Mouse (Mus musculus) kidney, embryonic 14.5 days (tissue): Measurements from ENCODE around the gene Vmn1r60. TPM values are rescaled to one million over a fixed set of nuclear protein-coding genes. Genes with fewer than 3 reads are reported as not detected.
"Not testable (repeated sequence)": the region's sequence is repeated elsewhere in the genome, so short reads cannot be mapped to it uniquely, and the experiment has no call there.

Experiments
- ATAC-seq: fragments of 200-750 bp; cut with Nextera tagmentation; 2 replicates; pipeline ENCODE4 v1.8.0; 2017; ENCODE audit warnings: moderate number of reproducible peaks, mild to moderate bottlenecking, moderate TSS enrichment, moderate library complexity; ENCODE audit not compliant: low FRiP score, low TSS enrichment
- H3K27ac ChIP-seq: fragments of 300-500 bp; sonication (generic); 2 replicates; pipeline ENCODE4 v1.5.1; 2014; ENCODE audit warnings: low read depth, mild to moderate bottlenecking, low read length, moderate library complexity, mixed read lengths
- H3K27me3 ChIP-seq: fragments of 300-500 bp; sonication (generic); 2 replicates; pipeline ENCODE4 v1.6.1; 2014; ENCODE audit warnings: mild to moderate bottlenecking, low read length; ENCODE audit not compliant: control insufficient read depth, insufficient read depth
- H3K36me3 ChIP-seq: fragments of 300-500 bp; sonication (generic); 2 replicates; pipeline ENCODE4 v1.6.1; 2014; ENCODE audit warnings: low read length, mixed read lengths; ENCODE audit not compliant: control insufficient read depth, insufficient read depth
- H3K4me1 ChIP-seq: fragments of 300-500 bp; sonication (generic); 2 replicates; pipeline ENCODE4 v1.6.1; 2014; ENCODE audit warnings: low read length, mixed read lengths; ENCODE audit not compliant: control insufficient read depth, insufficient read depth
- H3K4me2 ChIP-seq: fragments of 300-500 bp; sonication (generic); replicated peaks from 2 replicates; pipeline ENCODE4 v1.6.1; 2014; ENCODE audit warnings: low read depth, mild to moderate bottlenecking, low read length
- H3K4me3 ChIP-seq: fragments of 300-500 bp; sonication (generic); 2 replicates; pipeline ENCODE4 v1.5.1; 2014; ENCODE audit warnings: mild to moderate bottlenecking, low read length
- H3K9ac ChIP-seq: fragments of 300-500 bp; sonication (generic); 2 replicates; pipeline ENCODE4 v1.6.1; 2014; ENCODE audit warnings: low read depth, mild to moderate bottlenecking, low read length, moderate library complexity
- H3K9me3 ChIP-seq: fragments of 300-500 bp; sonication (generic); 2 replicates; pipeline ENCODE4 v1.6.1; 2016; ENCODE audit warnings: low read length; ENCODE audit not compliant: control insufficient read depth
- WGBS: fragments of 180-500 bp; shearing (Covaris S2); extraction: QIAGEN DNeasy Blood & Tissue Kit; methylation state at CpG from one replicate; pipeline ENCODE4 v1.1.7; 2014; 5-methylcytosine and 5-hydroxymethylcytosine counted together
- polyA plus RNA-seq: library from polyadenylated mRNA; unstranded; fragments of >200 nt; fragmentation: Nextera tagmentation; extraction: Ambion mirVana; gene quantifications from 2 replicates; pipeline ENCODE4 v1.2.1, GENCODE M21; 2014

The Vmn1r60 gene
- polyA plus RNA-seq = not detected in 2 replicates

DNA sequence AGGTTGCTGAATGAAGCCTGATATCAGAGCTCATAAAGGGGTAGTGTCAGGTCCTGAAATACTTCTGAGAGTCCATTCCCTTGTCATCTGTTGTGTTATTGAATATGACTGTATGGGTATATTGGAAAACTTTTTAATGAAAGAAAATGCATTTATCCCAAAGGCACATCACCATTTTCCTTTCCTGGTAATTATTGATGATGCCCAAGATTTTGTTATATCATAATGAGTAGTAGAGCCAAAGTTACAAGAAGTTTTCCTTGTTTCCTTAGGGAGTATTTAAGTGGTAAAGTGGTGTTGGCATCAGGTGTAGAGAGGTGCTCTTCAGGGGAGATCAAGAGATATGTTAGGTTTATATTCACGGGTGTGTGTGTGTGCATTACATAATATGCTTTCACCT is at the start of gene Vmn1r60:
Gene Vmn1r60, minus strand, starts transcription at position 101 of the 400 bp plus-strand sequence.
- not testable (repeated sequence) for ATAC-seq
- WGBS = 76% methylated on average over 1 of the region's 1 CpGs

DNA sequence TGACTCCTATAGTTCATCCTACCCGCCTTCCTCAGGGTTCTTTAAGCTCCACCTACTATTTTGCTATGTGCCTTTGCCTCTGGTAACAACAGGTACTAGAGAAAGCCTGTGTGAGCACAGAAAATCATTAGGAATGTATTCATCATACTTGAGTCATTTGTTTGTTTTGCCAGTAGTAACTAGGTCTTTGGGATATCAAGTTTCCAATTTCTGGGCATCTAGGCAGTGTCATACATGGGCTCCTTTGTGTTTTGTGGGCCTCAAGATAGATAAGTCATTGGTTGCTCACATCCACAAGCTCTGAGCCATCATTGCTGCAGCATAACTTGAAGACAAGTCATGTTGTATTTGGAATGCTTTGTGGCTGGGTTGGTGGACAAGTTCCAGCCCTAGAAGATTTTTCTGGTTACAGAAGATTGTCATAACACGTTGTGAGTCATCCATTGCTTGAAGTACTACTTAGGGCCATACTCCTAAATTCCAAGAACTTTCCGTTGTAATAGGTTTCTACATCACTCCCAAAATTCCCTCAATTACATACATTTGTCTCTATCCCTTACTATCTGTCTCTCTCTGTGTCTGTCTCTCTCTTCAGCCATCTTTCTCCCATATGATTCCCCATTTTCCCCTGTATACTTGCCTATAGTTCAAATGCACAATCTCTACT is 6.2 kb downstream of the Vmn1r60 start:
- H3K4me2 ChIP-seq, H3K4me3 ChIP-seq, H3K36me3 ChIP-seq, ATAC-seq, H3K4me1 ChIP-seq, H3K27ac ChIP-seq, H3K9me3 ChIP-seq, H3K9ac ChIP-seq, H3K27me3 ChIP-seq: not testable (repeated sequence)
- WGBS = 56% methylated on average over 3 of the region's 3 CpGs

More for the DNA sequence above, at the start of gene Vmn1r60:
- H3K9ac ChIP-seq, H3K27ac ChIP-seq, H3K27me3 ChIP-seq, H3K4me1 ChIP-seq, H3K9me3 ChIP-seq, H3K4me2 ChIP-seq, H3K36me3 ChIP-seq, H3K4me3 ChIP-seq: not testable (repeated sequence)

DNA sequence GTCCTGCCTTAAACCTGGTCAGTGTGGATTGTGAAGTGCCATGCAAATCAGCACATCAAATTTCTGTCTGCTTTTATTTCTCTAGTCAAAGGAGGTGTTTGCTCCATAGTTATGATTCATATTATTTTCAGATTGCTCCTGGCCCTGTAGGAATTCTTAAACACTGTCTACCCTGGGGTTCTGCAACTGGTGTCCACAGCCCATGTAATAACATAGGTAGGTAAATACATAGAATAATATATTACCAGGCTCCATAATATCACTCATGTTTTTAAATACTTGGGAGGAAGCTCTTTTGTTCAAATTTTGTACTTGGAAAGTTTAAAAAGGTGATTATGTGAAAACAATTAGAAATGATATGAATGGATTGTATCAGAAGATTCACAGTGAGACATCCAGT is 53.3 kb downstream of the Vmn1r60 start, which contains the start of gene Vmn2r28:
Gene Vmn2r28, minus strand, starts transcription at position 101 of the 400 bp plus-strand sequence.
- H3K4me1 ChIP-seq, H3K36me3 ChIP-seq, H3K27me3 ChIP-seq, H3K9ac ChIP-seq, ATAC-seq, H3K4me2 ChIP-seq, H3K9me3 ChIP-seq, H3K27ac ChIP-seq, H3K4me3 ChIP-seq: not testable (repeated sequence)

Other genes with a start within 250 kb of the Vmn1r60 start
- gene Gm5065, start 196.8 kb downstream of the Vmn1r60 start, polyA plus RNA-seq = not detected in 2 replicates
- gene Nlrp2, start 196.3 kb downstream of the Vmn1r60 start, polyA plus RNA-seq = not detected in 2 replicates
- not detected in 2 replicates for gene Vmn1r58, start 133.9 kb downstream of the Vmn1r60 start, polyA plus RNA-seq
- gene Vmn1r59, start 90.5 kb downstream of the Vmn1r60 start, polyA plus RNA-seq = not detected in 2 replicates
- not detected in 2 replicates for gene Vmn2r28, start 53.4 kb downstream of the Vmn1r60 start, polyA plus RNA-seq
- gene Vmn1r61, start 66.0 kb upstream of the Vmn1r60 start, polyA plus RNA-seq = not detected in 2 replicates
- gene Vmn1r62, start 126.3 kb upstream of the Vmn1r60 start, polyA plus RNA-seq = not detected in 2 replicates